Mouse (Mus musculus) heart, postnatal 0 days (tissue): ENCODE measurements at regions not wholly inside any gene's neighbourhood (a gene's known extent, or its start where the extent isn't known, plus 50 kb on each side); places are given as distances from the start of the nearest gene placed in this dataset.

ENCODE experiments used
- ATAC-seq: fragments of 200-750 bp; cut with Nextera tagmentation; 2 replicates; pipeline ENCODE4 v1.8.0; 2017; ENCODE audit warnings: low read depth, moderate number of reproducible peaks, moderate library complexity; ENCODE audit not compliant: insufficient read depth
- DNase-seq: peaks from one replicate; pipeline ENCODE4 v3.0.0-alpha.2; 2016; ENCODE audit warnings: low spot score
- H3K27ac ChIP-seq: fragments of 300-500 bp; sonication (generic); 2 replicates; pipeline ENCODE4 v1.5.1; 2014; ENCODE audit warnings: low read depth, mild to moderate bottlenecking
- H3K27me3 ChIP-seq: fragments of 300-500 bp; sonication (generic); 2 replicates; pipeline ENCODE4 v1.6.1; 2014; ENCODE audit warnings: low read length, mixed read lengths; ENCODE audit not compliant: control insufficient read depth, insufficient read depth
- H3K36me3 ChIP-seq: fragments of 300-500 bp; sonication (generic); replicated peaks from 2 replicates; pipeline ENCODE4 v1.6.1; 2014; ENCODE audit warnings: low read length, mixed read lengths; ENCODE audit not compliant: control insufficient read depth, insufficient read depth
- H3K4me1 ChIP-seq: fragments of 300-500 bp; sonication (generic); 2 replicates; pipeline ENCODE4 v1.6.1; 2014; ENCODE audit warnings: antibody characterized with exemption; ENCODE audit not compliant: control insufficient read depth, insufficient read depth
- H3K4me2 ChIP-seq: fragments of 300-500 bp; sonication (generic); 2 replicates; pipeline ENCODE4 v1.6.1; 2014; ENCODE audit warnings: low read depth, mild to moderate bottlenecking, low read length, moderate library complexity
- H3K4me3 ChIP-seq: fragments of 300-500 bp; sonication (generic); 2 replicates; pipeline ENCODE4 v1.5.1; 2014; ENCODE audit warnings: low read depth, low read length
- H3K9ac ChIP-seq: fragments of 300-500 bp; sonication (generic); replicated peaks from 2 replicates; pipeline ENCODE4 v1.6.1; 2014; ENCODE audit warnings: low read depth, low read length, mixed read lengths
- H3K9me3 ChIP-seq: fragments of 300-500 bp; sonication (generic); replicated peaks from 2 replicates; pipeline ENCODE4 v1.6.1; 2016; ENCODE audit warnings: low read length; ENCODE audit not compliant: control insufficient read depth
- CTCF ChIP-seq: IDR thresholded peaks from 2 replicates; pipeline ENCODE4 v1.5.1; 2016; ENCODE audit warnings: antibody characterized with exemption, control low read depth, low read depth
- EP300 ChIP-seq: IDR thresholded peaks from 2 replicates; pipeline ENCODE4 v1.6.1; 2016; ENCODE audit warnings: antibody characterized with exemption, low read depth
- WGBS: fragments of 180-500 bp; shearing (Covaris S2); extraction: QIAGEN DNeasy Blood & Tissue Kit; methylation state at CpG from one replicate; pipeline ENCODE4 v1.1.7; 2014; 5-methylcytosine and 5-hydroxymethylcytosine counted together

DNA sequence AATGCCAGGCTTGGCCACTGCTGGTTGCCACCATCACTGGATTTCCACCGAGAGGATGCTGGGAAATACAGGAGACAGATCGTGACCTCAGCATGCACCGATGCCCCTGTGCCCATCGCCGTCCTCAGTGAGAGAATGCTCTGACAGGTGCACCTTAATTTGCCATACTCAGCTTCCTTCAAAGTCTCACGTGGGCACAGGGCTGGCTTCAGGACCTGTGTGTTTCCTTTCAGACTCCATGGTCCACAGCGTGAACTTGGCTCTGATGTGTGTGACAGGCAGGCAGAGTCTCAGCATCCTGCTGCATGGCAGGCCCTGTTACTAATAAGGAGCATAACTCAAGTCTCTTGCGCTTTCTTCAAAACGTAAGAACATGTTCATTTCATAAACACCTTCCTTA is 246.6 kb downstream of the Agtpbp1 start:
- no peaks in the 10 kb centered on the region for H3K27me3 ChIP-seq
- no peak for ATAC-seq
- H3K9ac ChIP-seq = no peak overlapping the region
- 84% methylated on average over 9 of the region's 9 CpGs for WGBS
- H3K4me1 ChIP-seq = no peaks in the 10 kb centered on the region
- H3K36me3 ChIP-seq = no peaks in the 10 kb centered on the region
- no peak overlapping the region for H3K4me2 ChIP-seq
- DNase-seq = no peak
- no peak overlapping the region for H3K27ac ChIP-seq
- H3K9me3 ChIP-seq = no peaks in the 10 kb centered on the region
- TF ChIP-seq EP300 = no peak
- no peak for TF ChIP-seq CTCF
- H3K4me3 ChIP-seq = no peak overlapping the region

DNA sequence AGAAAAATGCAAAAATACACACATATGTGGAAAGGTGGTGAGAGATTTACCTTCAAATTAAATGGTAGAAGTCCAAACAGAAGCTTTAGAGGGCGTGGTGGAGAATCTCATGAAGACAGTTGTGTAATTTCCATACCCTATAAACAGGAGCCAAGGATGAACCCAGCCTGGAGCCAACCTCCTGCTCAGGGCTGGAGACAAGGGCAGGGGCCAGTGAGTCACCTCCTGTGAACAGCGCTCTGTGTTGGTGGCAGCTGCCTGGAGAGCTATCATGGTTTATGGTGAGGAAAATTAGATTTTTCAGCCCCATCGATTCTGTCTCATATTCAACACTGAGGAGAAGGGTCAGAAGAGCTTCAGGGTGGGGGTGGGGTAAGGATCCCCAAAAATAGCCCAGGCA is 261.1 kb downstream of the Agtpbp1 start:
- no peaks in the 10 kb centered on the region for H3K4me1 ChIP-seq
- WGBS = 78% methylated on average over 3 of the region's 3 CpGs
- H3K27ac ChIP-seq = no peak overlapping the region
- ATAC-seq (no peak), DNase-seq (no peak)
- H3K9ac ChIP-seq = no peak overlapping the region
- H3K36me3 ChIP-seq = no peaks in the 10 kb centered on the region
- H3K9me3 ChIP-seq = no peaks in the 10 kb centered on the region
- H3K27me3 ChIP-seq = no peaks in the 10 kb centered on the region
- no peak overlapping the region for H3K4me3 ChIP-seq
- TF ChIP-seq EP300 (no peak), CTCF (no peak)
- H3K4me2 ChIP-seq = no peak overlapping the region

DNA sequence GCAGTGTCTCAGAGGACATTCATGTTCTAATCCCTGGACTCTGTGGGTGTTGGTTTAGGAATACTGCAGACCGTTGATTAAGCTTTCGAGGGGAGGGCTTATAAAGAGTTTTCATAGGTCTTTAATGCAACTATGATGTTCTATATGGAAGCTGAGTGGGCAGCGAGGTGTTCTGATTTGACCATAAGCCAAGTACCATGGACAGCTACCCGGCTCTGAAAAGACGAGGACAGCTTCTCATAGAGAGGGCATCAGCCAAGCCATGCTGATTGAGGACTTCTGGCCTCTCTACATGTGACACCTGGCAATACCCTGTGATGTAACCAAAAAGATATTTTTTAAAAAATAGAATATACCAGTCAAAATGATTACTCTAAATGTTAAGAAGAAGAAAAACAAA is 261.6 kb downstream of the Agtpbp1 start:
- H3K9ac ChIP-seq = no peak overlapping the region
- WGBS = 30% methylated on average over 5 of the region's 5 CpGs
- ATAC-seq = no peak

DNA sequence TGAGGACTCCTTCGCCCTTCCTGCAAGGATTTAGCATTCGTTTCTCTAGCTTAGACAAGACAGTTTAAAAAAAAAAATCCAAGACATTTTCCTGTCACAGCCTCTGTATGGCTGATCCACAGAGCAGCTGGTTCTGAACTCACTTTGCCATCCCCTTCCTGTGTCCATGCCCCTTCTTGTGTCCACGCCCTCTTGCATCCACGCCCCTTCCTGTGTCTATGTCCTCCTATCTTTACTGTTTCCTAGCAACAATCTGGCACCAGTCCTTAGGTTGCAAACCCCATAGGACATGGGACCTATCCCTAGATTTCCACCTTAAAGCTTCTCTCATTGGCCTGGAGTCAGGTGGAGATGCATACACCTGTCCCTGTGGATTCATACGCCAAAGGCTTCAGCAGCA is 264.8 kb downstream of the Agtpbp1 start:
- DNase-seq (no peak), ATAC-seq (no peak)
- TF ChIP-seq EP300 = no peak
- no peak for TF ChIP-seq CTCF
- H3K9ac ChIP-seq = no peak overlapping the region
- no peak overlapping the region for H3K4me2 ChIP-seq
- H3K27ac ChIP-seq = no peak overlapping the region
- no peaks in the 10 kb centered on the region for H3K27me3 ChIP-seq
- no peak overlapping the region for H3K4me3 ChIP-seq
- H3K9me3 ChIP-seq = no peaks in the 10 kb centered on the region
- WGBS = 62% methylated on average over 5 of the region's 5 CpGs
- no peaks in the 10 kb centered on the region for H3K4me1 ChIP-seq
- no peaks in the 10 kb centered on the region for H3K36me3 ChIP-seq

More for the DNA sequence above, 261.6 kb downstream of the Agtpbp1 start:
- no peak overlapping the region for H3K4me3 ChIP-seq
- no peaks in the 10 kb centered on the region for H3K9me3 ChIP-seq
- H3K27ac ChIP-seq = no peak overlapping the region
- no peaks in the 10 kb centered on the region for H3K4me1 ChIP-seq
- no peak overlapping the region for H3K4me2 ChIP-seq
- DNase-seq = no peak
- H3K36me3 ChIP-seq = no peaks in the 10 kb centered on the region
- TF ChIP-seq CTCF (no peak), EP300 (no peak)
- H3K27me3 ChIP-seq = no peaks in the 10 kb centered on the region

DNA sequence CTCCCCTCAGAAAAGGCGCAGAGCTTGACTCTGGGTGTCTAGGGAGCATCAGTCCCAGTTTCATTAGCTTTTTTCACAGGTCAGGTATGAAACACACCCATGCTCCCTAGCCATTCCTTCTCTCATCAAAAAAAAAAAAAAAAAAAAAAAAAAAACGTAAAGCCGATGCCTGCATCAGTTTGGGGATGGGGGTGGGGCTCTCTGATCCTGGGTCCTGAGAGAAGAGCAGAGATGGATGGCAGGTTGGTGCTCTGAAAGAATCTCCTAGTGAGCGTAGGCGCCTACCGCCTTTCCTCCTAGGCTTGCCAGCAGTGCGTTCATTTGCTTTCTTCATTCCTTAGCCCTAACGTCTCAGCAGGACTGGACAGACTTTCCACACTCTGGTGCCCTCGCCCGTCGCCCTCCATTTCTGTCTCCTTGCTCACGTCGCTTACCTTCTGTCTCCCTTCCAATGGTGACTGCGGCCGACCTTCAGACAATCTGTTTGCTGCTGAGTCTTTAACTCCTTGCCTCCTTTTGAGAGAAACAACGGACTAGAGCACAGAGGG is 267.5 kb downstream of the Agtpbp1 start:
- Histone ChIP-seq H3K36me3 (no peaks in the 10 kb centered on the region), H3K4me3 (no peak overlapping the region), H3K4me1 (no peaks in the 10 kb centered on the region), H3K4me2 (no peak overlapping the region), H3K9me3 (no peaks in the 10 kb centered on the region; the same call in 1 of the 2 replicates), H3K27me3 (no peaks in the 10 kb centered on the region), H3K9ac (no peak overlapping the region), H3K27ac (no peak overlapping the region)
- DNase-seq = no peak
- TF ChIP-seq EP300 (no peak), CTCF (no peak)
- no peak for ATAC-seq
- WGBS = 69% methylated on average over 16 of the region's 16 CpGs

DNA sequence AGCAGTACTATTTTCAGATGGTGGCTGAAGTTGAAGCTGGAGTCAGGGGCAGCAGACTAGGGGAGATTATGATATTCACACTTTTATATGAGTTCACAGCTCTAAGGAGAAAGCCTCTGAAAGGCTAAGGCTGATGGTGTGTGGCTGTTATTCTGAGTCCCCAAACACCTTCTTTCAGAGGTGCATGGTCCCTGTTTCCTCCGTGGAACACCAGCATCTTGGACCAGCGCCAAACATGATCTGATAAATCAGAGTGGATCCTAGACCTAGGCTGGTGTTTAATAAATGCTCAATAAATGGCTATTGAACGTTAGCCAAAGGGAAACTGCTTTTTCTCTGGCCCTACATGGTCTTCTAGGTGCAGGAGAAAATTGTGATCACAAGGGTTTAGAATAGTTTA is 269.2 kb downstream of the Agtpbp1 start:
- WGBS = 35% methylated on average over 3 of the region's 3 CpGs
- no peak for TF ChIP-seq CTCF
- no peak for TF ChIP-seq EP300
- H3K27me3 ChIP-seq = no peaks in the 10 kb centered on the region
- ATAC-seq (no peak), DNase-seq (no peak)
- no peak overlapping the region for H3K27ac ChIP-seq
- H3K4me3 ChIP-seq = no peak overlapping the region
- no peak overlapping the region for H3K4me2 ChIP-seq
- no peak overlapping the region for H3K9ac ChIP-seq
- H3K9me3 ChIP-seq = no peaks in the 10 kb centered on the region; the same call in 1 of the 2 replicates
- no peaks in the 10 kb centered on the region for H3K36me3 ChIP-seq
- H3K4me1 ChIP-seq = no peaks in the 10 kb centered on the region
